Mouse (Mus musculus): ENCODE measurements around the gene Myo18a. TPM values are rescaled to one million over a fixed set of nuclear protein-coding genes. Genes with fewer than 3 reads are reported as not detected.

The Myo18a gene
- polyA plus RNA-seq, 1 experiment = 57.0 TPM

- Histone ChIP-seq H3K27me3 (ENCODE audit: control insufficient read depth, insufficient read depth, insufficient read length) (no peaks in the 10 kb centered on the region), H3K79me3 (ENCODE audit: low read depth) (peaks cover 36% of the 10 kb centered on the region), H3K4me3 (ENCODE audit: insufficient read depth, poor library complexity, severe bottlenecking) (no peak overlapping the region), H3ac (ENCODE audit: control insufficient read depth, insufficient read length, low read depth) (peak overlapping the region; percentile 18), H3K36me3 (ENCODE audit: control insufficient read depth, insufficient read depth) (peaks cover 9% of the 10 kb centered on the region), H3K79me2 (ENCODE audit: control insufficient read depth, insufficient read depth) (peaks cover 97% of the 10 kb centered on the region)
- TF ChIP-seq CTCF (IDR thresholded peaks at IDR 0.05; ENCODE audit: control insufficient read depth, insufficient read depth, insufficient read length) = no peak
- no peak for TF ChIP-seq CEBPB (IDR thresholded peaks at IDR 0.05; ENCODE audit: low read depth)
- no peak for TF ChIP-seq FOSL1 (IDR thresholded peaks at IDR 0.05; ENCODE audit: insufficient read depth, low read length, poor library complexity, severe bottlenecking)
- TF ChIP-seq MYOG (IDR thresholded peaks at IDR 0.05; ENCODE audit: control insufficient read depth, extremely low read depth, insufficient read length) = no peak
- no peak for TF ChIP-seq MYOD1 (IDR thresholded peaks at IDR 0.05; ENCODE audit: control insufficient read depth, insufficient read length, low read depth)
- no peak for TF ChIP-seq MAX (IDR thresholded peaks at IDR 0.05)
- TF ChIP-seq USF1 (IDR thresholded peaks at IDR 0.05; ENCODE audit: low read depth) = peak; percentile 49
Measured at GRCm38 (mm10) chr11:77791241-77791727, 28.2 kb downstream of the Myo18a start.

GRCm38 (mm10) chr11:77791752-77792565 is 28.9 kb downstream of the Myo18a start:
- peaks cover 9% of the 10 kb centered on the region for H3K36me3 ChIP-seq (ENCODE audit: control insufficient read depth, insufficient read depth)
- no peak overlapping the region for H3K4me3 ChIP-seq (ENCODE audit: insufficient read depth, poor library complexity, severe bottlenecking)
- H3K27me3 ChIP-seq (ENCODE audit: control insufficient read depth, insufficient read depth, insufficient read length) = no peaks in the 10 kb centered on the region
- H3K79me2 ChIP-seq (ENCODE audit: control insufficient read depth, insufficient read depth) = peaks cover 97% of the 10 kb centered on the region
- no peak for TF ChIP-seq MYOD1 (IDR thresholded peaks at IDR 0.05; ENCODE audit: control insufficient read depth, insufficient read length, low read depth)
- TF ChIP-seq USF1 (IDR thresholded peaks at IDR 0.05; ENCODE audit: low read depth) = no peak
- no peak for TF ChIP-seq CEBPB (IDR thresholded peaks at IDR 0.05; ENCODE audit: low read depth)
- no peak for TF ChIP-seq MYOG (IDR thresholded peaks at IDR 0.05; ENCODE audit: control insufficient read depth, extremely low read depth, insufficient read length)
- TF ChIP-seq MAX (IDR thresholded peaks at IDR 0.05) = no peak
- TF ChIP-seq FOSL1 (IDR thresholded peaks at IDR 0.05; ENCODE audit: insufficient read depth, low read length, poor library complexity, severe bottlenecking) = no peak
- no peak for TF ChIP-seq CTCF (IDR thresholded peaks at IDR 0.05; ENCODE audit: control insufficient read depth, insufficient read depth, insufficient read length)
- no peak overlapping the region for H3ac ChIP-seq (ENCODE audit: control insufficient read depth, insufficient read length, low read depth)
- H3K79me3 ChIP-seq (ENCODE audit: low read depth) = peaks cover 32% of the 10 kb centered on the region

GRCm38 (mm10) chr11:77792566-77792909 is 29.5 kb downstream of the Myo18a start:
- Histone ChIP-seq H3K79me3 (ENCODE audit: low read depth) (peaks cover 31% of the 10 kb centered on the region), H3K79me2 (ENCODE audit: control insufficient read depth, insufficient read depth) (peaks cover 97% of the 10 kb centered on the region), H3K27me3 (ENCODE audit: control insufficient read depth, insufficient read depth, insufficient read length) (no peaks in the 10 kb centered on the region), H3ac (ENCODE audit: control insufficient read depth, insufficient read length, low read depth) (peak overlapping the region; percentile 7), H3K4me3 (ENCODE audit: insufficient read depth, poor library complexity, severe bottlenecking) (no peak overlapping the region), H3K36me3 (ENCODE audit: control insufficient read depth, insufficient read depth) (peaks cover 9% of the 10 kb centered on the region)
- TF ChIP-seq MYOD1 (IDR thresholded peaks at IDR 0.05; ENCODE audit: control insufficient read depth, insufficient read length, low read depth) (no peak), CEBPB (IDR thresholded peaks at IDR 0.05; ENCODE audit: low read depth) (no peak), FOSL1 (IDR thresholded peaks at IDR 0.05; ENCODE audit: insufficient read depth, low read length, poor library complexity, severe bottlenecking) (no peak), CTCF (IDR thresholded peaks at IDR 0.05; ENCODE audit: control insufficient read depth, insufficient read depth, insufficient read length) (no peak), MAX (IDR thresholded peaks at IDR 0.05) (no peak), USF1 (IDR thresholded peaks at IDR 0.05; ENCODE audit: low read depth) (no peak), MYOG (IDR thresholded peaks at IDR 0.05; ENCODE audit: control insufficient read depth, extremely low read depth, insufficient read length) (no peak)

GRCm38 (mm10) chr11:77793238-77793930 is 30.3 kb downstream of the Myo18a start:
- H3K4me3 ChIP-seq (ENCODE audit: insufficient read depth, poor library complexity, severe bottlenecking) = peak overlapping the region; percentile 14
- TF ChIP-seq CEBPB (IDR thresholded peaks at IDR 0.05; ENCODE audit: low read depth) = no peak
- TF ChIP-seq CTCF (IDR thresholded peaks at IDR 0.05; ENCODE audit: control insufficient read depth, insufficient read depth, insufficient read length) = peak; percentile 98
- peak; percentile 66 for TF ChIP-seq MAX (IDR thresholded peaks at IDR 0.05)
- peaks cover 24% of the 10 kb centered on the region for H3K79me3 ChIP-seq (ENCODE audit: low read depth)
- no peaks in the 10 kb centered on the region for H3K27me3 ChIP-seq (ENCODE audit: control insufficient read depth, insufficient read depth, insufficient read length)
- peaks cover 9% of the 10 kb centered on the region for H3K36me3 ChIP-seq (ENCODE audit: control insufficient read depth, insufficient read depth)
- H3K79me2 ChIP-seq (ENCODE audit: control insufficient read depth, insufficient read depth) = peaks cover 96% of the 10 kb centered on the region
- peak overlapping the region; percentile 71 for H3ac ChIP-seq (ENCODE audit: control insufficient read depth, insufficient read length, low read depth)

- no peak overlapping the region for H3ac ChIP-seq (ENCODE audit: control insufficient read depth, insufficient read length, low read depth)
- peaks cover 91% of the 10 kb centered on the region for H3K79me2 ChIP-seq (ENCODE audit: control insufficient read depth, insufficient read depth)
- peaks cover 14% of the 10 kb centered on the region for H3K79me3 ChIP-seq (ENCODE audit: low read depth)
Measured at GRCm38 (mm10) chr11:77795216-77795615, 32.2 kb downstream of the Myo18a start.

More at GRCm38 (mm10) chr11:77795216-77795615, 32.2 kb downstream of the Myo18a start:
- Histone ChIP-seq H3K36me3 (ENCODE audit: control insufficient read depth, insufficient read depth) (peaks cover 9% of the 10 kb centered on the region), H3K4me3 (ENCODE audit: insufficient read depth, poor library complexity, severe bottlenecking) (no peak overlapping the region), H3K27me3 (ENCODE audit: control insufficient read depth, insufficient read depth, insufficient read length) (no peaks in the 10 kb centered on the region)
- no peak for TF ChIP-seq USF1 (IDR thresholded peaks at IDR 0.05; ENCODE audit: low read depth)
- TF ChIP-seq CTCF (IDR thresholded peaks at IDR 0.05; ENCODE audit: control insufficient read depth, insufficient read depth, insufficient read length) = no peak
- no peak for TF ChIP-seq MYOG (IDR thresholded peaks at IDR 0.05; ENCODE audit: control insufficient read depth, extremely low read depth, insufficient read length)
- no peak for TF ChIP-seq MAX (IDR thresholded peaks at IDR 0.05)
- TF ChIP-seq MYOD1 (IDR thresholded peaks at IDR 0.05; ENCODE audit: control insufficient read depth, insufficient read length, low read depth) = no peak
- TF ChIP-seq CEBPB (IDR thresholded peaks at IDR 0.05; ENCODE audit: low read depth) = no peak
- TF ChIP-seq FOSL1 (IDR thresholded peaks at IDR 0.05; ENCODE audit: insufficient read depth, low read length, poor library complexity, severe bottlenecking) = no peak
